Mouse (Mus musculus): ENCODE results near the gene Abcc3. TPM values are rescaled to one million over a fixed set of nuclear protein-coding genes. Genes with fewer than 3 reads are reported as not detected.

The Abcc3 gene
- polyA plus RNA-seq, 1 experiment from 2014 or later = 0.48 TPM

GRCm38 (mm10) chr11:94315308-94315707, 77.5 kb downstream of the Abcc3 start:
- no peaks in the 10 kb centered on the region for H3K9me3 ChIP-seq
- 83% methylated on average over 1 of the region's 1 CpGs for WGBS
- H3K4me3 ChIP-seq = no peak overlapping the region
- no peak overlapping the region for H3K27ac ChIP-seq
- DNase-seq (ENCODE audit: low spot score) = no peak
- no peaks in the 10 kb centered on the region for H3K27me3 ChIP-seq (ENCODE audit: insufficient read depth, poor library complexity, severe bottlenecking)
- peaks cover 35% of the 10 kb centered on the region for H3K4me1 ChIP-seq (replicated peaks)
- H3K36me3 ChIP-seq = peaks cover 49% of the 10 kb centered on the region

GRCm38 (mm10) chr11:94314098-94314652, 78.6 kb downstream of the Abcc3 start:
- Histone ChIP-seq H3K4me3 (no peak overlapping the region), H3K27ac (no peak overlapping the region), H3K9me3 (no peaks in the 10 kb centered on the region), H3K36me3 (peaks cover 49% of the 10 kb centered on the region), H3K27me3 (ENCODE audit: insufficient read depth, poor library complexity, severe bottlenecking) (no peaks in the 10 kb centered on the region), H3K4me1 (replicated peaks) (peaks cover 28% of the 10 kb centered on the region)
- 96% methylated on average over 2 of the region's 2 CpGs for WGBS
- no peak for DNase-seq (ENCODE audit: low spot score)

GRCm38 (mm10) chr11:94312733-94313132, 80.1 kb downstream of the Abcc3 start:
- Histone ChIP-seq H3K4me3 (no peak overlapping the region), H3K27ac (no peak overlapping the region), H3K36me3 (peaks cover 49% of the 10 kb centered on the region), H3K4me1 (replicated peaks) (peaks cover 24% of the 10 kb centered on the region), H3K9me3 (no peaks in the 10 kb centered on the region), H3K27me3 (ENCODE audit: insufficient read depth, poor library complexity, severe bottlenecking) (no peaks in the 10 kb centered on the region)
- WGBS = 87% methylated on average over 1 of the region's 1 CpGs
- no peak for DNase-seq (ENCODE audit: low spot score)

GRCm38 (mm10) chr11:94294996-94295845, 97.6 kb downstream of the Abcc3 start:
- Histone ChIP-seq H3K36me3 (peaks cover 100% of the 10 kb centered on the region), H3K27ac (no peak overlapping the region), H3K9me3 (no peaks in the 10 kb centered on the region), H3K4me1 (replicated peaks) (no peaks in the 10 kb centered on the region), H3K4me3 (no peak overlapping the region), H3K27me3 (ENCODE audit: insufficient read depth, poor library complexity, severe bottlenecking) (no peaks in the 10 kb centered on the region)
- 79% methylated on average over 9 of the region's 9 CpGs for WGBS
- no peak for DNase-seq (ENCODE audit: low spot score)

Other genes with a start within 250 kb of the Abcc3 start
- gene Tob1, start 181.5 kb downstream of the Abcc3 start, polyA plus RNA-seq (2016; fragmentation: Nextera tagmentation; extraction: Ambion mirVana) = 22.3 and 31.1 TPM in 2 replicates
- gene Wfikkn2, start 147.0 kb downstream of the Abcc3 start, polyA plus RNA-seq (2016; fragmentation: Nextera tagmentation; extraction: Ambion mirVana) = 0.61 and 2.0 TPM in 2 replicates
- not detected in 2 replicates for gene Gm21885, start 111.1 kb downstream of the Abcc3 start, polyA plus RNA-seq (2016; fragmentation: Nextera tagmentation; extraction: Ambion mirVana)
- gene Luc7l3, start 71.0 kb downstream of the Abcc3 start, polyA plus RNA-seq (2016; fragmentation: Nextera tagmentation; extraction: Ambion mirVana) = 72.3 and 103 TPM in 2 replicates
- 11.7 and 12.5 TPM in 2 replicates for gene Ankrd40, start 65.0 kb downstream of the Abcc3 start, polyA plus RNA-seq (2016; fragmentation: Nextera tagmentation; extraction: Ambion mirVana)
- gene Cacna1g, start 81.2 kb upstream of the Abcc3 start, polyA plus RNA-seq (2016; fragmentation: Nextera tagmentation; extraction: Ambion mirVana) = 5.3 and 7.7 TPM in 2 replicates
- 0.05 TPM in 1 of 2 replicates, not detected in the other for gene Spata20, start 93.2 kb upstream of the Abcc3 start, polyA plus RNA-seq (2016; fragmentation: Nextera tagmentation; extraction: Ambion mirVana)
- gene Epn3, start 107.0 kb upstream of the Abcc3 start, polyA plus RNA-seq (2016; fragmentation: Nextera tagmentation; extraction: Ambion mirVana) = 1.7 and 1.9 TPM in 2 replicates
- 3.9 and 4.6 TPM in 2 replicates for gene Mycbpap, start 128.7 kb upstream of the Abcc3 start, polyA plus RNA-seq (2016; fragmentation: Nextera tagmentation; extraction: Ambion mirVana)
- 3.6 and 4.3 TPM in 2 replicates for gene Rsad1, start 156.3 kb upstream of the Abcc3 start, polyA plus RNA-seq (2016; fragmentation: Nextera tagmentation; extraction: Ambion mirVana)
- 0.19 and 0.29 TPM in 2 replicates for gene Chad, start 172.1 kb upstream of the Abcc3 start, polyA plus RNA-seq (2016; fragmentation: Nextera tagmentation; extraction: Ambion mirVana)
- gene Acsf2, start 208.9 kb upstream of the Abcc3 start, polyA plus RNA-seq (2016; fragmentation: Nextera tagmentation; extraction: Ambion mirVana) = 3.7 and 4.5 TPM in 2 replicates
- 274 and 275 TPM in 2 replicates for gene Lrrc59, start 236.8 kb upstream of the Abcc3 start, polyA plus RNA-seq (2016; fragmentation: Nextera tagmentation; extraction: Ambion mirVana)